Mouse (Mus musculus): ENCODE measurements around the gene Mocs1. TPM values are rescaled to one million over a fixed set of nuclear protein-coding genes. Genes with fewer than 3 reads are reported as not detected.

Mocs1 gene
- polyA plus RNA-seq, 1 experiment from 2014 or later: 15.8 TPM

- H3K36me3 ChIP-seq (ENCODE audit: control insufficient read depth, insufficient read depth, low read length): no peaks in the 10 kb centered on the region
- no peaks in the 10 kb centered on the region for H3K27me3 ChIP-seq (replicated peaks; ENCODE audit: control insufficient read depth, insufficient read depth, low read length)
- no peak overlapping the region for H3K4me2 ChIP-seq
- H3K27ac ChIP-seq (ENCODE audit: low read depth, low read length): no peak overlapping the region
- DNase-seq (ENCODE audit: low spot score): no peak
- no peaks in the 10 kb centered on the region for H3K4me1 ChIP-seq (replicated peaks; ENCODE audit: control insufficient read depth, insufficient read depth, low read length)
- H3K4me3 ChIP-seq (ENCODE audit: low read depth, low read length): no peak overlapping the region
- no peak for ATAC-seq (replicated peaks; ENCODE audit: low FRiP score)
- no peaks in the 10 kb centered on the region for H3K9me3 ChIP-seq (ENCODE audit: control insufficient read depth, low read length)
- no peak overlapping the region for H3K9ac ChIP-seq (ENCODE audit: low read depth, low read length)
- 67% methylated on average over 5 of the region's 5 CpGs for WGBS
These were observed 22.2 kb upstream of the Mocs1 start for GRCm38 (mm10) chr17:49405927-49406326.

GRCm38 (mm10) chr17:49412974-49413373 lies 15.2 kb upstream of the Mocs1 start:
- DNase-seq (ENCODE audit: low spot score) (no peak), ATAC-seq (replicated peaks; ENCODE audit: low FRiP score) (no peak)
- no peak overlapping the region for H3K4me2 ChIP-seq
- H3K4me1 ChIP-seq (replicated peaks; ENCODE audit: control insufficient read depth, insufficient read depth, low read length): no peaks in the 10 kb centered on the region
- H3K27me3 ChIP-seq (replicated peaks; ENCODE audit: control insufficient read depth, insufficient read depth, low read length): no peaks in the 10 kb centered on the region
- H3K27ac ChIP-seq (ENCODE audit: low read depth, low read length): no peak overlapping the region
- 64% methylated on average over 5 of the region's 5 CpGs for WGBS
- no peak overlapping the region for H3K4me3 ChIP-seq (ENCODE audit: low read depth, low read length)
- H3K9me3 ChIP-seq (ENCODE audit: control insufficient read depth, low read length): no peaks in the 10 kb centered on the region
- no peak overlapping the region for H3K9ac ChIP-seq (ENCODE audit: low read depth, low read length)
- H3K36me3 ChIP-seq (ENCODE audit: control insufficient read depth, insufficient read depth, low read length): no peaks in the 10 kb centered on the region

DNA sequence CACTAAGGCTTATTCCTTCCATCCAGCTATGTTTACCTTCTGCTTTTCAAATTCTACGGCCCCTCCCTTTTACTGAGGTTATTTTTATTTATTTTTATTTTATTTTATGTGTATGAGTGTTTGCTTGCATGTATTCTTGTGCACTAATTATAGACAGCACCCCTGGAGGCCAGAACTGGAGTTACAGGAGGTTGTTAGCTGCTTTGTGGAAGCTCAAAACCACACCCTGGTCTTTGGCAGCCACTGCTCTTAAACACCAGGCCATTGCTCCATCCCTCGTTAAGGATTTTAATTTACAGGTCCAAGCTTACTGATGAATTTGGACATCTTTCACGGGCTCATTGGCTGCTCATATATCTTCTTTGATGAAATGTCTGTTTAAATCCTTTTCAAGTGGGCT lies 14.6 kb upstream of the Mocs1 start:
- H3K27me3 ChIP-seq (replicated peaks; ENCODE audit: control insufficient read depth, insufficient read depth, low read length): no peaks in the 10 kb centered on the region
- H3K4me2 ChIP-seq: no peak overlapping the region
- ATAC-seq (replicated peaks; ENCODE audit: low FRiP score) (no peak), DNase-seq (ENCODE audit: low spot score) (no peak)
- no peak overlapping the region for H3K27ac ChIP-seq (ENCODE audit: low read depth, low read length)
- H3K36me3 ChIP-seq (ENCODE audit: control insufficient read depth, insufficient read depth, low read length): no peaks in the 10 kb centered on the region
- 49% methylated on average over 3 of the region's 3 CpGs for WGBS
- no peaks in the 10 kb centered on the region for H3K9me3 ChIP-seq (ENCODE audit: control insufficient read depth, low read length)
- H3K4me1 ChIP-seq (replicated peaks; ENCODE audit: control insufficient read depth, insufficient read depth, low read length): no peaks in the 10 kb centered on the region
- H3K9ac ChIP-seq (ENCODE audit: low read depth, low read length): no peak overlapping the region
- no peak overlapping the region for H3K4me3 ChIP-seq (ENCODE audit: low read depth, low read length)

- DNase-seq (ENCODE audit: low spot score) (no peak), ATAC-seq (replicated peaks; ENCODE audit: low FRiP score) (no peak)
- 73% methylated on average over 3 of the region's 3 CpGs for WGBS
- Histone ChIP-seq H3K9ac (ENCODE audit: low read depth, low read length) (no peak overlapping the region), H3K4me2 (no peak overlapping the region), H3K27ac (ENCODE audit: low read depth, low read length) (no peak overlapping the region), H3K27me3 (replicated peaks; ENCODE audit: control insufficient read depth, insufficient read depth, low read length) (no peaks in the 10 kb centered on the region), H3K9me3 (ENCODE audit: control insufficient read depth, low read length) (no peaks in the 10 kb centered on the region), H3K36me3 (ENCODE audit: control insufficient read depth, insufficient read depth, low read length) (no peaks in the 10 kb centered on the region), H3K4me3 (ENCODE audit: low read depth, low read length) (no peak overlapping the region), H3K4me1 (replicated peaks; ENCODE audit: control insufficient read depth, insufficient read depth, low read length) (no peaks in the 10 kb centered on the region)
These were observed 11.9 kb upstream of the Mocs1 start for GRCm38 (mm10) chr17:49416228-49416627.

- peak; percentile 23 for DNase-seq (ENCODE audit: low spot score)
- no peak overlapping the region for H3K4me2 ChIP-seq
- no peaks in the 10 kb centered on the region for H3K4me1 ChIP-seq (replicated peaks; ENCODE audit: control insufficient read depth, insufficient read depth, low read length)
- H3K27ac ChIP-seq (ENCODE audit: low read depth, low read length): no peak overlapping the region
- no peak overlapping the region for H3K9ac ChIP-seq (ENCODE audit: low read depth, low read length)
- H3K27me3 ChIP-seq (replicated peaks; ENCODE audit: control insufficient read depth, insufficient read depth, low read length): no peaks in the 10 kb centered on the region
- ATAC-seq (replicated peaks; ENCODE audit: low FRiP score): no peak
- 67% methylated on average over 6 of the region's 6 CpGs for WGBS
- H3K4me3 ChIP-seq (ENCODE audit: low read depth, low read length): no peak overlapping the region
- H3K9me3 ChIP-seq (ENCODE audit: control insufficient read depth, low read length): no peaks in the 10 kb centered on the region
- no peaks in the 10 kb centered on the region for H3K36me3 ChIP-seq (ENCODE audit: control insufficient read depth, insufficient read depth, low read length)
These were observed 8.3 kb upstream of the Mocs1 start for GRCm38 (mm10) chr17:49419813-49420212.

DNA sequence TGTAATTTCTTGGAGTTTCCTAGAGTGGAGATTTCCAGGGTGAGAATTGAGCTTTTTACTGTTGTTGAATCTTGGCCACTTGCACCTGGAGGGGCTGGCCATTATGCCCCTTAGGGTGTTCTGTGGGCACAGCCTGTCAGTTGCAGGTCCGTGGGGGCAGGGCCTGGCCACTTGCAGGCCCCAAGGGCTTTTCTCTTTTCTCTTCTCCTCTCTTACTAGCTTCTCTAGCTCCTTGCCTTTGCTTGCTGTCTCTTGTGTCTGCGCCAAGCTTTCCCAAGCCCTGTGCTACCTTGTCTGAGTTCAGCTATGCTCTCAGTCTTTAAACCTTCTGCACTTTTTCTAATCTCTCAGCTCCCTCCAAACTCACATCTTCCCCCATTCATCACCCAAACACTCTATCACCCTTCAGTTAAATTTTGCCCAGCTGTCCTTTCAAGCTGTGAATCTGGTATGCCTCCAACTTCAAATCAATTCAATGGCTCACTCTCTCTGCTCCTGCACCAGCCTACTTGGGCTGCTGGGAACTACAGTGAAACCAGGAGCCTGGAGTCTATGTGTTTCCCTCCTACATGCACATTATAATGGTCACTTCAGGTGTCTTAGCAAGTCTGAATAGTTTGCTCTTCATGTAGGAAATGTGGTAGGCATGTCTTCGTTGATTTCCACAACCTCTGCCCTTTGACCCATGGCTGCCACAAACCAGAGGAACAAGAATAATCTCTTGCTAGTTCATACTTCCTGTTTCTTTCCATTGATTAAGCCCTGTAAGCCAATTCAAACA lies 5.7 kb upstream of the Mocs1 start:
- Histone ChIP-seq H3K4me3 (ENCODE audit: low read depth, low read length) (no peak overlapping the region), H3K9ac (ENCODE audit: low read depth, low read length) (no peak overlapping the region), H3K9me3 (ENCODE audit: control insufficient read depth, low read length) (no peaks in the 10 kb centered on the region), H3K4me2 (no peak overlapping the region), H3K36me3 (ENCODE audit: control insufficient read depth, insufficient read depth, low read length) (no peaks in the 10 kb centered on the region), H3K27me3 (replicated peaks; ENCODE audit: control insufficient read depth, insufficient read depth, low read length) (no peaks in the 10 kb centered on the region), H3K4me1 (replicated peaks; ENCODE audit: control insufficient read depth, insufficient read depth, low read length) (no peaks in the 10 kb centered on the region), H3K27ac (ENCODE audit: low read depth, low read length) (no peak overlapping the region)
- no peak for ATAC-seq (replicated peaks; ENCODE audit: low FRiP score)
- WGBS: 60% methylated on average over 3 of the region's 3 CpGs
- peak; percentile 26 for DNase-seq (ENCODE audit: low spot score)

DNA sequence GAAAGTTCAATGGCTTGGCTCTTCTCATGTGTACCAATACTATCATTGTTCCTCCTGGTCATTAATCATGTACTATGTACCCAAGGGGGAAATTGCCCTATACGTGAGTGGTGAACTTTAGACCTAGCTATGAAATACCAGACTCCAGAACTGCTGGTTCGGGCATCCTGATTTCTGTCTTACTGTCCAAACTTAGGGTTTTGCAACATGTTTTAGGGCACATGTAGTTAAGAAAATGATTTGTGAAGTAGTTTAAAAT lies 5.2 kb upstream of the Mocs1 start:
- DNase-seq (ENCODE audit: low spot score): no peak
- H3K4me3 ChIP-seq (ENCODE audit: low read depth, low read length): no peak overlapping the region
- no peak for ATAC-seq (replicated peaks; ENCODE audit: low FRiP score)
- H3K9ac ChIP-seq (ENCODE audit: low read depth, low read length): no peak overlapping the region
- no peak overlapping the region for H3K4me2 ChIP-seq
- no peaks in the 10 kb centered on the region for H3K36me3 ChIP-seq (ENCODE audit: control insufficient read depth, insufficient read depth, low read length)
- WGBS: 88% methylated on average over 2 of the region's 2 CpGs
- no peaks in the 10 kb centered on the region for H3K27me3 ChIP-seq (replicated peaks; ENCODE audit: control insufficient read depth, insufficient read depth, low read length)
- no peaks in the 10 kb centered on the region for H3K9me3 ChIP-seq (ENCODE audit: control insufficient read depth, low read length)
- H3K4me1 ChIP-seq (replicated peaks; ENCODE audit: control insufficient read depth, insufficient read depth, low read length): no peaks in the 10 kb centered on the region
- no peak overlapping the region for H3K27ac ChIP-seq (ENCODE audit: low read depth, low read length)

DNA sequence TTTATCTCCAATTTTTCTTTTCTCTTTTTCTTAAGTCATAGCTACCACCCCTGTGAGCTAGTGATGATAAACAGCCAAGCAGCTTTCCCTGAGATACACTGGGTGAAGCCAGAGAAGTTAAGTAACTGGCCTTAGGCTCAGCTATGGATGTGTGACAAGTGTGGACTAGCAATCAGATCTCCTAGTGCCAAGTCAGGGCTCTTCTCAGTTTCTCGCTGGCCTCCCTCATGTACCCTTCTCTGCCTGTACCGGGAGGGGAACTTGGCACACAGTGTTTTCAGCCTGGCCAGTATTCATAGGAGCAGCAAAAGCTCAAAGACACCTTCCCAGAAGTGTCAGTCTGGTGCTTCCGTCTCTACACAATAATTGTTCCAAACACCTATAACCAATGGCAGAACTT lies 4.3 kb upstream of the Mocs1 start:
- H3K27me3 ChIP-seq (replicated peaks; ENCODE audit: control insufficient read depth, insufficient read depth, low read length): no peaks in the 10 kb centered on the region
- no peaks in the 10 kb centered on the region; the same call in 1 of the 2 replicates for H3K4me1 ChIP-seq (replicated peaks; ENCODE audit: control insufficient read depth, insufficient read depth, low read length)
- no peak overlapping the region for H3K4me3 ChIP-seq (ENCODE audit: low read depth, low read length)
- no peak overlapping the region for H3K9ac ChIP-seq (ENCODE audit: low read depth, low read length)
- 89% methylated on average over 3 of the region's 3 CpGs for WGBS
- ATAC-seq (replicated peaks; ENCODE audit: low FRiP score) (no peak), DNase-seq (ENCODE audit: low spot score) (no peak)
- no peak overlapping the region for H3K27ac ChIP-seq (ENCODE audit: low read depth, low read length)
- no peaks in the 10 kb centered on the region for H3K9me3 ChIP-seq (ENCODE audit: control insufficient read depth, low read length)
- no peak overlapping the region for H3K4me2 ChIP-seq
- no peaks in the 10 kb centered on the region for H3K36me3 ChIP-seq (ENCODE audit: control insufficient read depth, insufficient read depth, low read length)

- WGBS: 22% methylated on average over 9 of the region's 9 CpGs
- Histone ChIP-seq H3K4me1 (replicated peaks; ENCODE audit: control insufficient read depth, insufficient read depth, low read length) (peaks cover 25% of the 10 kb centered on the region), H3K4me3 (ENCODE audit: low read depth, low read length) (peak overlapping the region; percentile 70), H3K27me3 (replicated peaks; ENCODE audit: control insufficient read depth, insufficient read depth, low read length) (no peaks in the 10 kb centered on the region), H3K36me3 (ENCODE audit: control insufficient read depth, insufficient read depth, low read length) (no peaks in the 10 kb centered on the region), H3K9me3 (ENCODE audit: control insufficient read depth, low read length) (no peaks in the 10 kb centered on the region), H3K27ac (ENCODE audit: low read depth, low read length) (no peak overlapping the region), H3K4me2 (peak overlapping the region; percentile 82), H3K9ac (ENCODE audit: low read depth, low read length) (peak overlapping the region; percentile 37; the same call in 1 of the 2 replicates)
- ATAC-seq (replicated peaks; ENCODE audit: low FRiP score): 0 out of 2 replicates have a peak, but pooled peaks have one; percentile 37
- no peak for DNase-seq (ENCODE audit: low spot score)
These were observed 427 bp upstream of the Mocs1 start for GRCm38 (mm10) chr17:49427631-49428238.
